Mouse (Mus musculus) E14TG2a.4 (cell line): ENCODE results near the gene Trip11.

Experiments
- CTCF ChIP-seq: conservative IDR thresholded peaks from 2 replicates; pipeline ENCODE4 v1.5.1; 2014; ENCODE audit warnings: low read length
- NANOG ChIP-seq: IDR thresholded peaks from 2 replicates; pipeline ENCODE4 v1.6.1; 2014; ENCODE audit warnings: borderline replicate concordance, low read length, mixed read lengths
- POU5F1 ChIP-seq: IDR thresholded peaks from 2 replicates; pipeline ENCODE4 v1.6.1; 2014; ENCODE audit warnings: low read length, borderline replicate concordance

DNA sequence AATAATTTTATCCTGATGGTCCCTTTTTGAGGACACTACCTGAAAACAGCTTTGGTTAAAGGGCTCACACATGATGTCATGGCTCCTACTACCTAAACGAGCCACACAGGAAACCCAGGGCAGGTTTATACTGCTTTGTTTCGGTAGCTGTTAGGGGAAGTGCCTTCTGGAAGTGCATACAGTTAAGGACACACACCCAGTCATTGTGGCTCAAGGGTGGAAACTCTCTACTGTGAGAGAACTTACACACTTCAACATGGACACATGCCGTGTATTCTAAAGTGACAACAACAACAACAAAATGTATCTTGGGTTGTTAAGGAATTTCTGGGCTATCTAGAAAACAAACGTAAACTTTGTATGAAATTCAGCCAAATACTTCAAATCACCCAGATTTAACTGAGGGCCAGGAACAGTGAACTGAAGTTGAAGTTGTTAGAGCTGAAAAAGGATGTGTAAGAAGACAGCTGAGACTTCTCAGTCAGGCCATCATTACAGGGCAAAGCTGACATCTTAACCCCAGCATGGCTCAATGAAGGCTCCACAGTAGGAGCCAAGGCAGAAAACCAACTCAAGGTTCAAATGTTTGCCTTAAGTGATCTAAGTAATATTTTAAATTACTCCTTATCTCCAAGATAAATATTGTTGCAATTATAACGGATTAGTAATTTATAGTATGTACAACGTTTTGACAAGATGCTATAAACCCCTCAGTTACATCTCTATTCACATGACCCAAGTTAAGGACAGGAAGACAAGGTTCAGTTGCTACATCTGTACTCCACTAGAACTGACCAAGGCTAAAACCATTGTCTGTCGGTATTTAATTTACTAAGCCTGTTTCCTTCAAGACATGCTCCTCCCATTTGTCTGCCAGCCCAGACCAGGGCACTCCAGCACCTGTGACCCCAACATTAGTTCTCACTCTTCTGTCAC lies 80.6 kb downstream of the Trip11 start:
- TF ChIP-seq CTCF (no peak), POU5F1 (no peak), NANOG (no peak)
